Mouse (Mus musculus): ENCODE results near the gene Ralgps1. TPM values are rescaled to one million over a fixed set of nuclear protein-coding genes. Genes with fewer than 3 reads are reported as not detected.

Gene Ralgps1
- polyA plus RNA-seq, 1 experiment: 20.4 TPM

DNA sequence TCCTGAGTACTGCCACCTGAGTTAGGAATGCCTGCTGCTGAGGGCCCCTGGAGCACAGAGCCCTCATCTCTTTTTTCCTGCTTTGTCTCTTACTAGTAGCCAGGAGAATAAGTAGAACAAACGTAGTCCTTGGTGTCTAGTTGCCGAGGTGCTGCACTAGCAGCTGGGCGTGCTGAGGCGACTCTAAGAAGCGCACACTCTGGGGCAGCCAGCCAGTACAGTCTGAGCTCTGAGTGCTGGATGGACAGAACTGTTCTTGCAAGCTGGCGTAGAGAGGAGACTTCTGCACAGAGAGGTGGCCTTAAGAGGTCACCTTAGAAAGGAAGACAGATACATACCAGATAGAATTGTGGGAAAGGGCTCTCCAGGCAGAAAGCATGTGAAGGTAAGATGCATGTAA lies 151.0 kb downstream of the Ralgps1 start:
- Histone ChIP-seq H3K36me3 (ENCODE audit: control insufficient read depth, insufficient read depth, low read length) (no peaks in the 10 kb centered on the region), H3K27ac (ENCODE audit: control insufficient read depth, insufficient read depth, low read length) (no peak overlapping the region), H3K4me3 (ENCODE audit: control insufficient read depth, insufficient read depth, low read length) (no peak overlapping the region), H3K4me1 (replicated peaks; ENCODE audit: control insufficient read depth, insufficient read depth, low read length) (peaks cover 55% of the 10 kb centered on the region), H3K27me3 (ENCODE audit: control insufficient read depth, insufficient read depth, low read length) (no peaks in the 10 kb centered on the region)
- 73% methylated on average over 6 of the region's 6 CpGs for WGBS
- DNase-seq: no peak
- TF ChIP-seq CTCF (IDR thresholded peaks at IDR 0.05; ENCODE audit: borderline replicate concordance, control insufficient read depth, extremely low read depth, insufficient read depth, low read length, poor library complexity) (no peak), POLR2A (IDR thresholded peaks at IDR 0.05; ENCODE audit: control insufficient read depth, extremely low read depth, insufficient read depth, low read length, poor library complexity) (no peak)

DNA sequence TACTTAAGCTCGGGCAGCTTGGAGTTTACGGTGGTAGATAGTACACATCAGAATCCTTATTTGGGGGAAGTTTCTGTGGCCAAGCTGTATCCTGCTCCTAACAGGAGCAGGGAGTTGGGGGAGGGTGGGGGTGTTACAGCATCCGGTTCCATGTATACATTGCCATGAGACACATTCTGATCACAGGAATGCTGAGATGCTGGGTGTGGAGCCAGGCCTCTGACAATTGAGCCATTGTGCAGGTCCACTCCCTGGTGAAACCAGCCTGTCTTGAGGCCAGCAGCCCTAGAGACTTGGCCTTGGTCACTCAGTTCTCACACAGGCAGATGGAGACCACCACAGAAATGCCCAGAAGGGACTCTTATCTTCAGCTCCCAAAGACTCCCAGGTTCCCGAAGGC lies 151.6 kb downstream of the Ralgps1 start:
- H3K27me3 ChIP-seq (ENCODE audit: control insufficient read depth, insufficient read depth, low read length): no peaks in the 10 kb centered on the region

DNA sequence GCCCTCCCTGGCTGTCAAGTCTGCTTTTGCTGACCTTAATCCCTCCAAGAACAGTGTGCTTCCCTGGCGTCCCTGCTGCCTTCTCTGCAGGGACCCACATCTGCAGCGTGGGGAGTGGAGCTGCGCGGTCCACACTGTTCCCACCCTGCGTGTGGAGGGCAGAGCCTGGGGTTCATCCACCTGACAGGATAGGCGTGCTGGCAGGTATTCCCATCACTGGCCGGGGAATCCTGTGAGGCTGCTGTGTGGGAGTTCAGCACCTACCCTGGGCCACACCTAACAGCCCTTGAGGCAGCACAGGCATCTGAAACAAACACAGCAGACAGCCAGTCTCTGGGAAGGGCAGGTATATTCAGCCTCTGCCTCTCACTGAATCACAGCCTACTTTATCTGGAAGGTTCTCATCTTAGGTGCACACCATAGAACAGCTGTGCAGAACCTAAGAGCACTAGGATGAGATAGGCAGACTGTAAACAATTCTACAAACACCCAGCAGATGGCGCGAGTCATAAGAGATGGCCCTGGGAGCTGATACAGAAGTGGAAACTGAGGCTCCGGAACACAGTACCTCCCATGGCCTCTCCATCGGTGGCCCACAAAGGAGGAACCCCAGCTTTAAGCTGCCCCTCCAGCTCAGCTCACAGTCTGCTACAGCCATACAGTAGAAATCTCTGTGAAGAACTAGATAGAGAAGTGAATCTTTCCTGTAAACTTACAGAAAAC lies 152.2 kb downstream of the Ralgps1 start:
- WGBS: 83% methylated on average over 11 of the region's 11 CpGs
- Histone ChIP-seq H3K27ac (ENCODE audit: control insufficient read depth, insufficient read depth, low read length) (no peak overlapping the region), H3K36me3 (ENCODE audit: control insufficient read depth, insufficient read depth, low read length) (no peaks in the 10 kb centered on the region), H3K4me1 (replicated peaks; ENCODE audit: control insufficient read depth, insufficient read depth, low read length) (peaks cover 58% of the 10 kb centered on the region), H3K4me3 (ENCODE audit: control insufficient read depth, insufficient read depth, low read length) (no peak overlapping the region), H3K27me3 (ENCODE audit: control insufficient read depth, insufficient read depth, low read length) (no peaks in the 10 kb centered on the region)
- peak; percentile 58 for DNase-seq
- no peak for TF ChIP-seq CTCF (IDR thresholded peaks at IDR 0.05; ENCODE audit: borderline replicate concordance, control insufficient read depth, extremely low read depth, insufficient read depth, low read length, poor library complexity)

More for the DNA sequence above, 151.6 kb downstream of the Ralgps1 start:
- Histone ChIP-seq H3K27ac (ENCODE audit: control insufficient read depth, insufficient read depth, low read length) (no peak overlapping the region), H3K4me3 (ENCODE audit: control insufficient read depth, insufficient read depth, low read length) (no peak overlapping the region), H3K4me1 (replicated peaks; ENCODE audit: control insufficient read depth, insufficient read depth, low read length) (peaks cover 58% of the 10 kb centered on the region), H3K36me3 (ENCODE audit: control insufficient read depth, insufficient read depth, low read length) (no peaks in the 10 kb centered on the region)
- 88% methylated on average over 4 of the region's 4 CpGs for WGBS
- TF ChIP-seq POLR2A (IDR thresholded peaks at IDR 0.05; ENCODE audit: control insufficient read depth, extremely low read depth, insufficient read depth, low read length, poor library complexity) (no peak), CTCF (IDR thresholded peaks at IDR 0.05; ENCODE audit: borderline replicate concordance, control insufficient read depth, extremely low read depth, insufficient read depth, low read length, poor library complexity) (no peak)
- DNase-seq: no peak

- Histone ChIP-seq H3K4me3 (ENCODE audit: control insufficient read depth, insufficient read depth, low read length) (no peak overlapping the region), H3K4me1 (replicated peaks; ENCODE audit: control insufficient read depth, insufficient read depth, low read length) (peaks cover 61% of the 10 kb centered on the region), H3K27me3 (ENCODE audit: control insufficient read depth, insufficient read depth, low read length) (no peaks in the 10 kb centered on the region), H3K27ac (ENCODE audit: control insufficient read depth, insufficient read depth, low read length) (peak overlapping the region; percentile 67), H3K36me3 (ENCODE audit: control insufficient read depth, insufficient read depth, low read length) (no peaks in the 10 kb centered on the region)
- DNase-seq: peak; percentile 69
- 5% methylated on average over 3 of the region's 3 CpGs for WGBS
- TF ChIP-seq POLR2A (IDR thresholded peaks at IDR 0.05; ENCODE audit: control insufficient read depth, extremely low read depth, insufficient read depth, low read length, poor library complexity) (no peak), CTCF (IDR thresholded peaks at IDR 0.05; ENCODE audit: borderline replicate concordance, control insufficient read depth, extremely low read depth, insufficient read depth, low read length, poor library complexity) (no peak)
Measured at GRCm38 (mm10) chr2:33217425-33217794, 153.9 kb downstream of the Ralgps1 start.

- WGBS: 43% methylated on average over 18 of the region's 18 CpGs
- peak overlapping the region; percentile 66 for H3K4me3 ChIP-seq (ENCODE audit: control insufficient read depth, insufficient read depth, low read length)
- H3K27me3 ChIP-seq (ENCODE audit: control insufficient read depth, insufficient read depth, low read length): no peaks in the 10 kb centered on the region
- DNase-seq: peak; percentile 18
- TF ChIP-seq CTCF (IDR thresholded peaks at IDR 0.05; ENCODE audit: borderline replicate concordance, control insufficient read depth, extremely low read depth, insufficient read depth, low read length, poor library complexity): no peak
- TF ChIP-seq POLR2A (IDR thresholded peaks at IDR 0.05; ENCODE audit: control insufficient read depth, extremely low read depth, insufficient read depth, low read length, poor library complexity): no peak
- no peaks in the 10 kb centered on the region for H3K36me3 ChIP-seq (ENCODE audit: control insufficient read depth, insufficient read depth, low read length)
- H3K27ac ChIP-seq (ENCODE audit: control insufficient read depth, insufficient read depth, low read length): peak overlapping the region; percentile 67
- H3K4me1 ChIP-seq (replicated peaks; ENCODE audit: control insufficient read depth, insufficient read depth, low read length): peaks cover 60% of the 10 kb centered on the region
Measured at GRCm38 (mm10) chr2:33216645-33217424, 154.5 kb downstream of the Ralgps1 start.

- no peaks in the 10 kb centered on the region for H3K27me3 ChIP-seq (ENCODE audit: control insufficient read depth, insufficient read depth, low read length)
Measured at GRCm38 (mm10) chr2:33215700-33216509, 155.4 kb downstream of the Ralgps1 start, which contains the start of gene Angptl2. TSS of gene Angptl2 (plus strand) at chr2:33216069.

More at GRCm38 (mm10) chr2:33215700-33216509, 155.4 kb downstream of the Ralgps1 start, which contains the start of gene Angptl2:
- 11% methylated on average over 22 of the region's 22 CpGs for WGBS
- H3K36me3 ChIP-seq (ENCODE audit: control insufficient read depth, insufficient read depth, low read length): no peaks in the 10 kb centered on the region
- peaks cover 51% of the 10 kb centered on the region for H3K4me1 ChIP-seq (replicated peaks; ENCODE audit: control insufficient read depth, insufficient read depth, low read length)
- peak within 1 kb of the TSS; percentile 67 for H3K27ac ChIP-seq (ENCODE audit: control insufficient read depth, insufficient read depth, low read length)
- TF ChIP-seq POLR2A (IDR thresholded peaks at IDR 0.05; ENCODE audit: control insufficient read depth, extremely low read depth, insufficient read depth, low read length, poor library complexity) (peak; percentile 69; the same call in 1 of the 2 replicates), CTCF (IDR thresholded peaks at IDR 0.05; ENCODE audit: borderline replicate concordance, control insufficient read depth, extremely low read depth, insufficient read depth, low read length, poor library complexity) (peak; percentile 40; the same call in 1 of the 2 replicates)
- peak; percentile 92 for DNase-seq
- peak within 1 kb of the TSS; percentile 66 for H3K4me3 ChIP-seq (ENCODE audit: control insufficient read depth, insufficient read depth, low read length)

All from thymus, adult 2 months (tissue).